Mouse (Mus musculus) megakaryocyte, adult 5-6 weeks (primary cell): ENCODE data around the gene Gm3542. TPM values are rescaled to one million over a fixed set of nuclear protein-coding genes. Genes with fewer than 3 reads are reported as not detected.
"Not testable (repeated sequence)": the region's sequence is repeated elsewhere in the genome, so short reads cannot be mapped to it uniquely, and the experiment has no call there.

Experiments used
- ATAC-seq: 2 replicates; pipeline ENCODE4 v1.8.0; 2016; ENCODE audit warnings: mild to moderate bottlenecking, inconsistent platforms; ENCODE audit not compliant: poor library complexity, severe bottlenecking
- total RNA-seq, 2 experiments: library from RNA; stranded (forward) in 1 of 2; stranded (reverse) in 1 of 2; fragments of 153-499, 151-499 nt in 1 of 2; fragments of 221-1000, 200-1000 nt in 1 of 2; gene quantifications; 2 replicates each; pipeline versions ENCODE4 v1.2.3 to v1.2.4; 2015 to 2017

The Gm3542 gene
- not detected in 2 replicates for total RNA-seq (2015)
- not detected in 2 replicates for total RNA-seq (2017)

- not testable (repeated sequence) for ATAC-seq
Observed at GRCm38 (mm10) chr14:5334828-5335227, at the start of gene Gm3542. Gm3542 (minus strand) TSS chr14:5334928.

Other genes with a start within 250 kb of the Gm3542 start
- gene Gm8279, start 203.4 kb downstream of the Gm3542 start, total RNA-seq (2015) = not detected in 2 replicates
- not detected in 2 replicates for gene Gm8279, start 203.4 kb downstream of the Gm3542 start, total RNA-seq (2017)
- not detected in 2 replicates for gene Gm3317, start 170.4 kb downstream of the Gm3542 start, total RNA-seq (2015)
- not detected in 2 replicates for gene Gm3317, start 170.4 kb downstream of the Gm3542 start, total RNA-seq (2017)
- gene Gm8271, start 149.1 kb downstream of the Gm3542 start, total RNA-seq (2015) = not detected in 2 replicates
- not detected in 2 replicates for gene Gm8271, start 149.1 kb downstream of the Gm3542 start, total RNA-seq (2017)
- not detected in 2 replicates for gene Gm3526, start 74.3 kb downstream of the Gm3542 start, total RNA-seq (2015)
- not detected in 2 replicates for gene Gm3526, start 74.3 kb downstream of the Gm3542 start, total RNA-seq (2017)
- not detected in 2 replicates for gene Gm3500, start 54.1 kb upstream of the Gm3542 start, total RNA-seq (2015)
- gene Gm3500, start 54.1 kb upstream of the Gm3542 start, total RNA-seq (2017) = not detected in 2 replicates
- gene Gm3194, start 120.5 kb upstream of the Gm3542 start, total RNA-seq (2015) = 0.21 TPM in 1 of 2 replicates, not detected in the other
- not detected in 2 replicates for gene Gm3194, start 120.5 kb upstream of the Gm3542 start, total RNA-seq (2017)
- gene Gm8246, start 142.9 kb upstream of the Gm3542 start, total RNA-seq (2015) = not detected in 2 replicates
- gene Gm8246, start 142.9 kb upstream of the Gm3542 start, total RNA-seq (2017) = not detected in 2 replicates
- gene Gm3187, start 149.3 kb upstream of the Gm3542 start, total RNA-seq (2015) = not detected in 2 replicates
- not detected in 2 replicates for gene Gm3187, start 149.3 kb upstream of the Gm3542 start, total RNA-seq (2017)
- 0.21 TPM in 1 of 2 replicates, not detected in the other for gene Gm3488, start 166.7 kb upstream of the Gm3542 start, total RNA-seq (2015)
- 0.11 TPM in 1 of 2 replicates, not detected in the other for gene Gm3488, start 166.7 kb upstream of the Gm3542 start, total RNA-seq (2017)
- not detected in 2 replicates for gene Gm3532, start 203.6 kb upstream of the Gm3542 start, total RNA-seq (2015)
- not detected in 2 replicates for gene Gm3532, start 203.6 kb upstream of the Gm3542 start, total RNA-seq (2017)